Mouse (Mus musculus) liver, adult (tissue): ENCODE measurements around the gene Casc4.

Source experiments
- GATA4 ChIP-seq: IDR thresholded peaks from 2 replicates; pipeline ENCODE4 v1.6.1; 2014; ENCODE audit warnings: mild to moderate bottlenecking, low read length; ENCODE audit not compliant: insufficient replicate concordance

Casc4 gene

GRCm38 (mm10) chr2:121885509-121886106 lies 18.8 kb downstream of the Casc4 start:
- TF ChIP-seq GATA4, result no peak

GRCm38 (mm10) chr2:121886406-121886805 lies 19.6 kb downstream of the Casc4 start:
- no peak for TF ChIP-seq GATA4

- TF ChIP-seq GATA4, result no peak
Observed at GRCm38 (mm10) chr2:121888720-121889497, 22.1 kb downstream of the Casc4 start.

- TF ChIP-seq GATA4, result no peak
Observed at GRCm38 (mm10) chr2:121895261-121895660, 28.5 kb downstream of the Casc4 start.

- TF ChIP-seq GATA4, result no peak
Observed at GRCm38 (mm10) chr2:121896825-121897224, 30.1 kb downstream of the Casc4 start.

GRCm38 (mm10) chr2:121909975-121910374 lies 43.2 kb downstream of the Casc4 start:
- no peak for TF ChIP-seq GATA4

GRCm38 (mm10) chr2:121916047-121916970 lies 49.5 kb downstream of the Casc4 start:
- TF ChIP-seq GATA4, result no peak

- TF ChIP-seq GATA4, result no peak
Observed at GRCm38 (mm10) chr2:121943364-121943763, 76.6 kb downstream of the Casc4 start.

GRCm38 (mm10) chr2:121954971-121955656 lies 88.3 kb downstream of the Casc4 start:
- TF ChIP-seq GATA4, result no peak

GRCm38 (mm10) chr2:121955765-121956223 lies 89.0 kb downstream of the Casc4 start, which contains the start of the genes Ctdspl2 and Mageb3:
Ctdspl2 (plus strand) TSS chr2:121956001.
Mageb3 (minus strand) TSS chr2:121956092.
- no peak for TF ChIP-seq GATA4

GRCm38 (mm10) chr2:121956224-121957018 lies 89.7 kb downstream of the Casc4 start:
- TF ChIP-seq GATA4, result no peak

- TF ChIP-seq GATA4, result no peak
Observed at GRCm38 (mm10) chr2:121957216-121957792, 90.5 kb downstream of the Casc4 start.
